Mouse (Mus musculus): ENCODE measurements around the gene Myb. TPM values are rescaled to one million over a fixed set of nuclear protein-coding genes. Genes with fewer than 3 reads are reported as not detected.

Gene Myb
- polyA plus RNA-seq, 1 experiment from 2014 or later, result 7.7 TPM

Other genes starting within 250 kb of the Myb start
- gene Ahi1, start 208.4 kb downstream of the Myb start, polyA plus RNA-seq (2015; fragmentation: Nextera tagmentation; extraction: Ambion mirVana), result 3.9 and 4.2 TPM in 2 replicates
- gene Hbs1l, start 135.0 kb upstream of the Myb start, polyA plus RNA-seq (2015; fragmentation: Nextera tagmentation; extraction: Ambion mirVana), result 58.7 and 63.2 TPM in 2 replicates
- gene Aldh8a1, start 216.3 kb upstream of the Myb start, polyA plus RNA-seq (2015; fragmentation: Nextera tagmentation; extraction: Ambion mirVana), result 42.7 and 48.6 TPM in 2 replicates